Mouse (Mus musculus): ENCODE measurements around the gene B230104I21Rik. TPM values are rescaled to one million over a fixed set of nuclear protein-coding genes. Genes with fewer than 3 reads are reported as not detected.

B230104I21Rik gene
- polyA plus RNA-seq, 1 experiment from 2014 or later, result not detected

DNA sequence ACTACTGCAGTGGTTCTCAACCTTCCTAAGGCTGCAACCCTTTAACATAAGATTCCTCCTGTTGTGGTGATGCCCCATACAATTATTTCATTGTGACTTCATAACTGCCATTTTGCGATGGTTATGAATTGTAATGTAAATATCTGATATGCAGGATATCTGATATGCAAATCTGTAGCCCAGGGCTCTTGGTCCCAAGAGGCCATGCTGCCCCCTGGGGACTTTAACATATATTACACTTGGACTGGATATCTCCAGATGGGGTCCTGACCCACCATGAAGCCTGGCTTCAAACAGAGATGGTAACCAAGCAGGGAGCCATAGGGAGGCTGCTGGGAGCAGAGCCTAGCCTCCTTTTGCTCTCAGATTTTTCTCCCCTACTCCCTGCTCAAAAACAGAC lies 56.7 kb downstream of the B230104I21Rik start:
- H3K27me3 ChIP-seq (ENCODE audit: control insufficient read depth, insufficient read depth, low read length), result no peaks in the 10 kb centered on the region
- peaks cover 25% of the 10 kb centered on the region for H3K4me1 ChIP-seq (replicated peaks; ENCODE audit: control insufficient read depth, insufficient read depth, low read length)
- WGBS, result 87% methylated on average over 1 of the region's 1 CpGs
- ATAC-seq (replicated peaks; ENCODE audit: low FRiP score) (no peak), DNase-seq (ENCODE audit: low spot score) (no peak)
- H3K9ac ChIP-seq (ENCODE audit: low read length), result no peak overlapping the region
- H3K27ac ChIP-seq (ENCODE audit: low read depth, low read length), result no peak overlapping the region
- H3K9me3 ChIP-seq (ENCODE audit: control insufficient read depth, low read length), result no peaks in the 10 kb centered on the region
- H3K4me3 ChIP-seq (ENCODE audit: low read depth, low read length), result no peak overlapping the region
- H3K4me2 ChIP-seq (ENCODE audit: low read depth, low read length, severe bottlenecking), result no peak overlapping the region
- H3K36me3 ChIP-seq (ENCODE audit: control insufficient read depth, insufficient read depth, low read length), result no peaks in the 10 kb centered on the region

DNA sequence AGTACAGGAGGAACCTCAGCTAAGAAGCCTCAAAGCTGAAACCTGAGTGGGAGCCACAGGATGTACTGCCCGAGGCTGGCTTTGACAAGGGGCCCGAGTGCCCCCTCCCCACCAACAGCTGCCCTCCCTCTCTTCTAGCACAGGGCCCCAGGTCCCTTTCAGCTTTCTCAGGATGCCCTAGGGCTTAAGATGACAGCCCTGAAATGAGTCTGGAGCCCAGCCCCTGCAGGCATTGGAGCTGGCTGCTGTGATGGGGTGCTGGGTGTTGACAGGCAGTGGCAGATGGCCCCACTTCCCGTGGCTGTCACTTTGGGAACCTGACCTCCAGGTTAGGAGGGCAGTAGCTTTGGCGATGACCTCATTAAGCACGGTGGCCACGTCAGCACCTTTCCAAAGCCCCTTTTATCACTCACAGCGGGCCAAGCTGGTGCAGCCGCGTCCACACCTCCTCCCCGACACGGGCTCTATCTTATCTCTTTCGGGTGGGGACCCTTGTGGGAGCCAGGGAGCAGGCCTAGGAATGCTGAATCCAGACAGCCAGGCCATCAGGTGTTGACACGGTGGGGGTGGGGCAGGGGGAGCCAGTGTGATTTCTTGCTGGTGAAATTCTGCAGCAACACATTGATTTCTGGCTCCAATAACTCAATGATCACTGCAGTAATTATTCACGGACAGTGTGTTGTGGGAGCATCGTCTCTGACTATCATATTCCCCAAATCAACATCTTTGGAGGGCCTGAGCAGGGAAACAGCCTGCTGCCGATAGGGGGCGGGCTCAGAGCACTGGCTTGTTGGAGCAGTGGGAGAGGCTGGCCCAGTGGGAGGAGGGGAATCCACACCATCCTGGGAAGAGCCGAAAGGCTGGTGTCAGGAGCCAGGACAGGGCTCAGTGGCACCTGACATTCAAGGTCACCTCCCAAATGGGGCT lies 57.5 kb downstream of the B230104I21Rik start:
- no peak overlapping the region for H3K27ac ChIP-seq (ENCODE audit: low read depth, low read length)
- DNase-seq (ENCODE audit: low spot score) (peak; percentile 83), ATAC-seq (replicated peaks; ENCODE audit: low FRiP score) (no peak; the same call in 1 of the 2 replicates)

DNA sequence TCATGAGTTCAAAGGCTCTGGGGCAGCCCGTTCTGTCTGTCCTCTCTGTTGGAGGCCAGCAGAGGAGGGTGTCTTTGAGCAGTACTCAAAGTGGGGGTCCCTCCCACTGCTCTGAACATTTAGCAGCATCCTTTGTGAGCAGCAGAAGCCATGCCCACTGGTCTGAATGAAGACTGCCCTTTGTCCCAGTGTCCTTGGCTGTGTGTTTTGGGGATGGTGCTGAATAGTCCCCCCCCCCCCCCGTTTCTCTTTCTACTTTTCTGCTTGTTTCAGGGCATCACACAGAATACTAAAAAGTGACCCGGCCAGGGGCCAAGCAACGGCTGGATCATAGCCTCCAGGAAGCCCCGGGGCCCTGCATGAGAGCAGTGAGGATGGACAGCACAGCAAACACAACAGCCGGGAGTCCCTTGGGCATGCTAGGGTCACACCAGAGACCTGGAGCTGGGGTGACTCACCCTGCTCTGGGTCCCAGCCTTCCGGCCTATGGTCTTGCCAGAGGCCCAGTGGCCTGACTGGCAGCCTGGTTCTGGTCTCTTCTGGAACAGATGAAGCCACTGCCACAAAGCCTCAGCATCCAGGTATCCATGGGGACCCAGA lies 58.3 kb downstream of the B230104I21Rik start:
- Histone ChIP-seq H3K4me2 (ENCODE audit: low read depth, low read length, severe bottlenecking) (no peak overlapping the region), H3K4me1 (replicated peaks; ENCODE audit: control insufficient read depth, insufficient read depth, low read length) (peaks cover 24% of the 10 kb centered on the region), H3K9me3 (ENCODE audit: control insufficient read depth, low read length) (no peaks in the 10 kb centered on the region), H3K36me3 (ENCODE audit: control insufficient read depth, insufficient read depth, low read length) (no peaks in the 10 kb centered on the region), H3K27me3 (ENCODE audit: control insufficient read depth, insufficient read depth, low read length) (no peaks in the 10 kb centered on the region), H3K4me3 (ENCODE audit: low read depth, low read length) (no peak overlapping the region), H3K9ac (ENCODE audit: low read length) (no peak overlapping the region), H3K27ac (ENCODE audit: low read depth, low read length) (no peak overlapping the region)
- DNase-seq (ENCODE audit: low spot score) (no peak), ATAC-seq (replicated peaks; ENCODE audit: low FRiP score) (no peak)
- 51% methylated on average over 7 of the region's 7 CpGs for WGBS

More for the DNA sequence above, 57.5 kb downstream of the B230104I21Rik start:
- 34% methylated on average over 18 of the region's 18 CpGs for WGBS
- Histone ChIP-seq H3K36me3 (ENCODE audit: control insufficient read depth, insufficient read depth, low read length) (no peaks in the 10 kb centered on the region), H3K4me1 (replicated peaks; ENCODE audit: control insufficient read depth, insufficient read depth, low read length) (peaks cover 25% of the 10 kb centered on the region), H3K4me2 (ENCODE audit: low read depth, low read length, severe bottlenecking) (no peak overlapping the region), H3K4me3 (ENCODE audit: low read depth, low read length) (no peak overlapping the region), H3K27me3 (ENCODE audit: control insufficient read depth, insufficient read depth, low read length) (no peaks in the 10 kb centered on the region), H3K9ac (ENCODE audit: low read length) (no peak overlapping the region), H3K9me3 (ENCODE audit: control insufficient read depth, low read length) (no peaks in the 10 kb centered on the region)

DNA sequence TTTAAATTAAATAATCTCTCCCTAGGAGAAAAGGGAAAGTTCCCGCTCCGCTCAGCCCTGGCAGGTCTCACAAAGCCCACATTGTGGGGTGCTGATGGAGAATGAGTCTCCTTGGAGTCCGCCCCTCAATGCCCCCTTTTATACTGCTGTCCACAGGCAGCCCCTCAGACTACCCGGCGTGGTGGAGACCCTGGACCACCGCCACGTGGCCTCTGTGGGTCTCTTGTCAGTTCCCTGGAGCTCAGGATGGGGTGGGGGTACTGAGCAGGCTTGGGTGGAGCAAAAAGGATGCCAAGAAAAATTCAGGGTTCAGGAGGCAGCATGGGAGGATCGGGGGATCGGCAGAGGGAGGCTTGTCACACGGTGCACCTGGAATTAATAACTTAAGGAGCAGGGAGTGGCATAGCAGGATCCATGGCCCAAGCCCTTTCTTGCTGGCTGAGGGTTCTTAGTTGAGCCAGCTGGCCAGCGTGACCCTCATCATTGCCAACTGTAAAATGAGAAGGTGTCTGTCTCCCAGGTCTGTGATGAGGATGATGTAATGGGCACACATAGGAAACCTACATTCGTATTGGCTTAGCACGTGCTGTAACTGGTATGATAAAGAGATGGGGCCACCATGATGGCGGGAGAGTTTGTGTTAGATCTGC lies 60.9 kb downstream of the B230104I21Rik start:
- WGBS, result 87% methylated on average over 14 of the region's 14 CpGs
- no peaks in the 10 kb centered on the region for H3K36me3 ChIP-seq (ENCODE audit: control insufficient read depth, insufficient read depth, low read length)
- no peak overlapping the region for H3K27ac ChIP-seq (ENCODE audit: low read depth, low read length)
- peaks cover 16% of the 10 kb centered on the region for H3K4me1 ChIP-seq (replicated peaks; ENCODE audit: control insufficient read depth, insufficient read depth, low read length)
- no peak overlapping the region for H3K9ac ChIP-seq (ENCODE audit: low read length)
- H3K9me3 ChIP-seq (ENCODE audit: control insufficient read depth, low read length), result no peaks in the 10 kb centered on the region
- DNase-seq (ENCODE audit: low spot score), result no peak
- no peak overlapping the region for H3K4me3 ChIP-seq (ENCODE audit: low read depth, low read length)
- ATAC-seq (replicated peaks; ENCODE audit: low FRiP score), result no peak
- H3K27me3 ChIP-seq (ENCODE audit: control insufficient read depth, insufficient read depth, low read length), result no peaks in the 10 kb centered on the region
- H3K4me2 ChIP-seq (ENCODE audit: low read depth, low read length, severe bottlenecking), result no peak overlapping the region

Other genes with a start within 250 kb of the B230104I21Rik start
- 6.6 and 11.6 TPM in 2 replicates for gene Trp73, start 195.9 kb upstream of the B230104I21Rik start, polyA plus RNA-seq (2014; fragmentation: Nextera tagmentation; extraction: Ambion mirVana)
- gene Wrap73, start 193.8 kb upstream of the B230104I21Rik start, polyA plus RNA-seq (2014; fragmentation: Nextera tagmentation; extraction: Ambion mirVana), result 44.5 and 52.4 TPM in 2 replicates
- gene Tprgl, start 175.5 kb upstream of the B230104I21Rik start, polyA plus RNA-seq (2014; fragmentation: Nextera tagmentation; extraction: Ambion mirVana), result 126 and 135 TPM in 2 replicates
- 23.9 and 25.7 TPM in 2 replicates for gene Megf6, start 165.4 kb upstream of the B230104I21Rik start, polyA plus RNA-seq (2014; fragmentation: Nextera tagmentation; extraction: Ambion mirVana)
- 0.90 and 1.2 TPM in 2 replicates for gene Arhgef16, start 34.5 kb upstream of the B230104I21Rik start, polyA plus RNA-seq (2014; fragmentation: Nextera tagmentation; extraction: Ambion mirVana)

All from forebrain, embryonic 11.5 days (tissue).